Mouse (Mus musculus) heart, adult 2 months (tissue): ENCODE measurements around the gene Nln. TPM values are rescaled to one million over a fixed set of nuclear protein-coding genes. Genes with fewer than 3 reads are reported as not detected.

Experiments used
- DNase-seq, 2 experiments: peaks; one replicate each; pipeline ENCODE4 v3.0.0; 2021
- H3K27ac ChIP-seq: fragments of 200-600 bp; 2 replicates; pipeline ENCODE4 v1.8.1; 2022
- H3K27me3 ChIP-seq: fragments of 200-500 bp; 2 replicates; pipeline ENCODE4 v1.6.1; 2012; ENCODE audit warnings: mild to moderate bottlenecking, low read length, inconsistent platforms, mixed read lengths; ENCODE audit not compliant: control insufficient read depth, insufficient read depth
- H3K36me3 ChIP-seq: fragments of 200-500 bp; 2 replicates; pipeline ENCODE4 v1.6.1; 2012; ENCODE audit warnings: low read length, inconsistent platforms; ENCODE audit not compliant: control insufficient read depth, insufficient read depth
- H3K4me1 ChIP-seq: fragments of 200-500 bp; 2 replicates; pipeline ENCODE4 v1.6.1; 2011; ENCODE audit warnings: low read length; ENCODE audit not compliant: control insufficient read depth, insufficient read depth
- H3K4me3 ChIP-seq: fragments of 200-600 bp; 2 replicates; pipeline ENCODE4 v1.8.1; 2022
- H3K79me2 ChIP-seq: fragments of 200-500 bp; replicated peaks from 2 replicates; pipeline ENCODE4 v1.6.1; 2012; ENCODE audit warnings: mild to moderate bottlenecking, inconsistent platforms, low read length, moderate library complexity, mixed read lengths; ENCODE audit not compliant: control insufficient read depth, insufficient read depth
- H3K9ac ChIP-seq: fragments of 200-500 bp; 2 replicates; pipeline ENCODE4 v1.6.1; 2012; ENCODE audit warnings: low read depth, mild to moderate bottlenecking, control low read depth, inconsistent platforms, low read length, mixed read lengths
- CTCF ChIP-seq: fragments of 200-600 bp; IDR thresholded peaks from 2 replicates; pipeline ENCODE4 v1.8.1; 2022; ENCODE audit warnings: antibody characterized with exemption, mild to moderate bottlenecking, moderate library complexity
- EP300 ChIP-seq: fragments of 200-500 bp; IDR thresholded peaks from 2 replicates; pipeline ENCODE4 v1.6.1; 2011; ENCODE audit warnings: low read depth, low read length, control low read depth; ENCODE audit not compliant: insufficient read depth
- POLR2A ChIP-seq: fragments of 200-500 bp; IDR thresholded peaks from 2 replicates; pipeline ENCODE4 v1.6.1; 2011; ENCODE audit warnings: mild to moderate bottlenecking, low read depth, low read length, control low read depth; ENCODE audit not compliant: insufficient read depth
- WGBS: fragments of 180-500 bp; shearing (Covaris S2); methylation state at CpG from one replicate; pipeline ENCODE4 v1.1.7; 2018; 5-methylcytosine and 5-hydroxymethylcytosine counted together
- intact Hi-C: fragments of 180-260 bp; cut with DNase I; formaldehyde crosslinking; loops from one replicate; pipeline ENCODE4 v1.15.1; 2025
- polyA plus RNA-seq: library from polyadenylated mRNA; depleted of rRNA; stranded (reverse); fragments of >200 nt; gene quantifications from 2 replicates; pipeline ENCODE4 v1.2.3, GENCODE M21; 2012
- total RNA-seq, 2 experiments: library from RNA; stranded (reverse); gene quantifications; 2 replicates each; pipeline ENCODE4 v1.2.3; 2021

Nln gene
- total and polyA plus RNA-seq, 3 experiments, result 4.5 to 11.0 (median 8.8) TPM

- 70% methylated on average over 6 of the region's 6 CpGs for WGBS
Measured at GRCm38 (mm10) chr13:104005231-104005845, 104.1 kb downstream of the Nln start.

GRCm38 (mm10) chr13:103994085-103994455, 115.3 kb downstream of the Nln start:
- no peak for DNase-seq
- Histone ChIP-seq H3K79me2 (no peaks in the 10 kb centered on the region), H3K4me3 (no peak overlapping the region), H3K4me1 (no peaks in the 10 kb centered on the region), H3K9ac (no peak overlapping the region), H3K27me3 (no peaks in the 10 kb centered on the region), H3K27ac (no peak overlapping the region), H3K36me3 (no peaks in the 10 kb centered on the region)
- WGBS, result 35% methylated on average over 5 of the region's 5 CpGs
- intact Hi-C loops, result no loop called here
- TF ChIP-seq EP300, result no peak
- no peak for TF ChIP-seq CTCF
- TF ChIP-seq POLR2A, result no peak

More at GRCm38 (mm10) chr13:104005231-104005845, 104.1 kb downstream of the Nln start:
- intact Hi-C loops, result no loop called here
- no peaks in the 10 kb centered on the region for H3K36me3 ChIP-seq
- no peak overlapping the region for H3K9ac ChIP-seq
- H3K27me3 ChIP-seq, result no peaks in the 10 kb centered on the region
- no peak overlapping the region for H3K4me3 ChIP-seq
- no peaks in the 10 kb centered on the region for H3K4me1 ChIP-seq
- no peaks in the 10 kb centered on the region for H3K79me2 ChIP-seq
- TF ChIP-seq EP300, result no peak
- no peak for TF ChIP-seq POLR2A
- TF ChIP-seq CTCF, result no peak
- DNase-seq, result no peak
- H3K27ac ChIP-seq, result no peak overlapping the region

- Histone ChIP-seq H3K27ac (no peak overlapping the region), H3K9ac (no peak overlapping the region), H3K36me3 (no peaks in the 10 kb centered on the region), H3K79me2 (no peaks in the 10 kb centered on the region), H3K27me3 (no peaks in the 10 kb centered on the region), H3K4me3 (no peak overlapping the region), H3K4me1 (no peaks in the 10 kb centered on the region)
- 72% methylated on average over 8 of the region's 8 CpGs for WGBS
- no peak for TF ChIP-seq CTCF
- no peak for TF ChIP-seq EP300
- TF ChIP-seq POLR2A, result no peak
- intact Hi-C loops, result no loop called here
- no peak for DNase-seq
Measured at GRCm38 (mm10) chr13:103993142-103994084, 116.0 kb downstream of the Nln start.

- intact Hi-C loops, result no loop called here
- H3K79me2 ChIP-seq, result no peaks in the 10 kb centered on the region
- H3K27ac ChIP-seq, result no peak overlapping the region
- 67% methylated on average over 4 of the region's 4 CpGs for WGBS
- H3K4me3 ChIP-seq, result no peak overlapping the region
- no peaks in the 10 kb centered on the region for H3K4me1 ChIP-seq
- no peaks in the 10 kb centered on the region for H3K36me3 ChIP-seq
- no peak for DNase-seq
- H3K9ac ChIP-seq, result no peak overlapping the region
- no peaks in the 10 kb centered on the region for H3K27me3 ChIP-seq
- TF ChIP-seq POLR2A, result no peak
- no peak for TF ChIP-seq EP300
- TF ChIP-seq CTCF, result no peak
Measured at GRCm38 (mm10) chr13:103986660-103987059, 122.8 kb downstream of the Nln start.

- no peak for DNase-seq
- intact Hi-C loops, result no loop called here
- H3K27ac ChIP-seq, result no peak overlapping the region
Measured at GRCm38 (mm10) chr13:103985510-103986278, 123.7 kb downstream of the Nln start.

More at GRCm38 (mm10) chr13:103985510-103986278, 123.7 kb downstream of the Nln start:
- WGBS, result 73% methylated on average over 20 of the region's 20 CpGs
- TF ChIP-seq CTCF, result no peak
- TF ChIP-seq POLR2A, result no peak
- TF ChIP-seq EP300, result no peak
- no peaks in the 10 kb centered on the region for H3K79me2 ChIP-seq
- H3K36me3 ChIP-seq, result no peaks in the 10 kb centered on the region
- no peak overlapping the region for H3K9ac ChIP-seq
- no peak overlapping the region for H3K4me3 ChIP-seq
- H3K27me3 ChIP-seq, result no peaks in the 10 kb centered on the region
- no peaks in the 10 kb centered on the region for H3K4me1 ChIP-seq
